Mouse (Mus musculus) lung, postnatal 0 days (tissue): Measurements from ENCODE around the gene Higd1a. TPM values are rescaled to one million over a fixed set of nuclear protein-coding genes. Genes with fewer than 3 reads are reported as not detected.
A peak's percentile ranks its signal among the peaks of the same experiment; 100 is the strongest.

ENCODE experiments used
- ATAC-seq: fragments of 200-750 bp; cut with Nextera tagmentation; 2 replicates; pipeline ENCODE4 v1.8.0; 2017; ENCODE audit warnings: moderate library complexity
- DNase-seq: peaks from one replicate; pipeline ENCODE4 v3.0.0-alpha.2; 2016; ENCODE audit warnings: low spot score
- H3K27ac ChIP-seq: fragments of 300-500 bp; sonication (generic); 2 replicates; pipeline ENCODE4 v1.5.1; 2014; ENCODE audit warnings: antibody characterized with exemption, mild to moderate bottlenecking, low read length, mixed read lengths
- H3K27me3 ChIP-seq: fragments of 300-500 bp; sonication (generic); replicated peaks from 2 replicates; pipeline ENCODE4 v1.6.1; 2014; ENCODE audit warnings: low read length, mixed read lengths; ENCODE audit not compliant: insufficient read depth
- H3K36me3 ChIP-seq: fragments of 300-500 bp; sonication (generic); 2 replicates; pipeline ENCODE4 v1.6.1; 2014; ENCODE audit warnings: low read length, mixed read lengths; ENCODE audit not compliant: insufficient read depth
- H3K4me1 ChIP-seq: fragments of 300-500 bp; sonication (generic); 2 replicates; pipeline ENCODE4 v1.6.1; 2014; ENCODE audit warnings: antibody characterized with exemption, low read depth, low read length, mixed read lengths; ENCODE audit not compliant: insufficient read depth
- H3K4me2 ChIP-seq: fragments of 300-500 bp; sonication (generic); replicated peaks from 2 replicates; pipeline ENCODE4 v1.6.1; 2014; ENCODE audit warnings: low read depth, mild to moderate bottlenecking, low read length, moderate library complexity, mixed read lengths
- H3K4me3 ChIP-seq: fragments of 300-500 bp; sonication (generic); 2 replicates; pipeline ENCODE4 v1.5.1; 2014; ENCODE audit warnings: low read depth, low read length
- H3K9ac ChIP-seq: fragments of 300-500 bp; sonication (generic); replicated peaks from 2 replicates; pipeline ENCODE4 v1.6.1; 2014; ENCODE audit warnings: low read depth, mild to moderate bottlenecking
- H3K9me3 ChIP-seq: fragments of 300-500 bp; sonication (generic); 2 replicates; pipeline ENCODE4 v1.6.1; 2016; ENCODE audit warnings: low read length, mixed read lengths
- CTCF ChIP-seq: IDR thresholded peaks from 2 replicates; pipeline ENCODE4 v1.5.1; 2016; ENCODE audit warnings: antibody characterized with exemption, mild to moderate bottlenecking
- EP300 ChIP-seq: IDR thresholded peaks from 2 replicates; pipeline ENCODE4 v1.6.1; 2016; ENCODE audit warnings: antibody characterized with exemption, mild to moderate bottlenecking, control low read depth
- WGBS: fragments of 180-500 bp; shearing (Covaris S2); extraction: QIAGEN DNeasy Blood & Tissue Kit; methylation state at CpG from one replicate; pipeline ENCODE4 v1.1.7; 2014; 5-methylcytosine and 5-hydroxymethylcytosine counted together
- polyA plus RNA-seq: library from polyadenylated mRNA; unstranded; fragments of >200 nt; fragmentation: Nextera tagmentation; extraction: Ambion mirVana; gene quantifications from 2 replicates; pipeline ENCODE4 v1.2.1, GENCODE M21; 2015

Higd1a gene
- polyA plus RNA-seq, 1 experiment from 2014 or later = 206 TPM

DNA sequence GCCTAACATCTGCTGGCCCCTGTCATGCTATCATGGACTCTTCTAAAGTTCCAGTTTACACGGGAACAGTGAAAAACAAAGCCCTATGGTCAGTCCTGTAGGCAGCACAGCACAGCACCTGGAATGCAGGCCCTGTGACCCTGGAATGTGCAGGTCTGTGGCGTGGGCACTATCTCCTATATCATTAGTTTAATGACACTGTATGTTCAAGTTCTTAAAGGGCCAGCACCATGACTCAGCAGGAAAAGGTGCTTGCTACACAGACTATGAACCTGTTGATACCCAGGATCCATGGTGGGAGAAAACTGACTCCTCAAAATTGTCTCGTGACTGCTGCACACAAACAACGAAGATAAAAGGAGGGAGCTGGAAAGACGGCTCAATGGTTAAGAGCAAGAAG, 10.3 kb downstream of the Higd1a start:
- H3K4me3 ChIP-seq = no peak overlapping the region
- ATAC-seq (no peak), DNase-seq (no peak)
- H3K4me1 ChIP-seq = no peaks in the 10 kb centered on the region
- WGBS = 65% methylated on average over 5 of the region's 5 CpGs
- no peak overlapping the region for H3K9ac ChIP-seq
- H3K9me3 ChIP-seq = no peaks in the 10 kb centered on the region
- TF ChIP-seq CTCF (no peak), EP300 (no peak)
- no peak overlapping the region for H3K4me2 ChIP-seq
- H3K27me3 ChIP-seq = no peaks in the 10 kb centered on the region
- no peak overlapping the region for H3K27ac ChIP-seq
- H3K36me3 ChIP-seq = peaks cover 32% of the 10 kb centered on the region; the same call in 1 of the 2 replicates

- ATAC-seq = no peak
- no peak overlapping the region for H3K27ac ChIP-seq
- DNase-seq = no peak
- TF ChIP-seq EP300 (no peak), CTCF (no peak)
- H3K36me3 ChIP-seq = peaks cover 32% of the 10 kb centered on the region; the same call in 1 of the 2 replicates
- H3K4me3 ChIP-seq = no peak overlapping the region
- 91% methylated on average over 4 of the region's 4 CpGs for WGBS
- no peak overlapping the region for H3K4me2 ChIP-seq
- H3K9me3 ChIP-seq = no peaks in the 10 kb centered on the region
- H3K9ac ChIP-seq = no peak overlapping the region
- H3K27me3 ChIP-seq = no peaks in the 10 kb centered on the region
- H3K4me1 ChIP-seq = no peaks in the 10 kb centered on the region
Measured at GRCm38 (mm10) chr9:121847138-121847537, 11.0 kb downstream of the Higd1a start.

GRCm38 (mm10) chr9:121846526-121847118, 11.5 kb downstream of the Higd1a start:
- Histone ChIP-seq H3K4me1 (no peaks in the 10 kb centered on the region), H3K27me3 (no peaks in the 10 kb centered on the region), H3K36me3 (peaks cover 28% of the 10 kb centered on the region; the same call in 1 of the 2 replicates), H3K4me2 (no peak overlapping the region), H3K9me3 (no peaks in the 10 kb centered on the region), H3K4me3 (no peak overlapping the region), H3K9ac (no peak overlapping the region), H3K27ac (no peak overlapping the region)
- TF ChIP-seq CTCF = peak; percentile 83
- TF ChIP-seq EP300 = no peak
- DNase-seq (peak; percentile 73), ATAC-seq (peak; percentile 56)
- 30% methylated on average over 10 of the region's 10 CpGs for WGBS

DNA sequence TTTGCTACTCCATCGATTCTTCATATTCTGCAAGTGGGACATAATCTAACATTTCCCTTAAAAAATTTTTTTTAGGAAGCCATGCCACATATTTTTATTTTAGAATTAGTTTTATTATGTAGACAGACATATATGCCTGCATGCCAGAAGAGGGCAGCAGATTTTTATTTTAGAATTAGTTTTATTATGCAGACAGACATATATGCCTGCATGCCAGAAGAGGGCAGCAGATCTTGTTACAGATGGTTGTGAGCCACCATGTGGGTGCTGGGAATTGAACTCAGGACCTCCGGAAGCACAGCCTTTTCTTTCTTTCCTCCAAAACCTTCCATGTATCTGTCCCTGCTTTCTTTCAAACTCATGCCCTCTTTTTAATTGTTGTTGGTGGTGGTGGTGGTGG, 15.2 kb downstream of the Higd1a start:
- Histone ChIP-seq H3K9me3 (no peaks in the 10 kb centered on the region), H3K4me3 (no peak overlapping the region), H3K4me1 (no peaks in the 10 kb centered on the region; the same call in none of the 2 replicates), H3K4me2 (no peak overlapping the region), H3K36me3 (no peaks in the 10 kb centered on the region; the same call in 1 of the 2 replicates), H3K27ac (no peak overlapping the region), H3K27me3 (no peaks in the 10 kb centered on the region), H3K9ac (no peak overlapping the region)
- WGBS = 93% methylated on average over 2 of the region's 2 CpGs
- no peak for ATAC-seq
- no peak for DNase-seq
- TF ChIP-seq EP300 (no peak), CTCF (peak; percentile 60)

GRCm38 (mm10) chr9:121839622-121839965, 18.6 kb downstream of the Higd1a start:
- Histone ChIP-seq H3K27ac (no peak overlapping the region), H3K4me2 (peak overlapping the region; percentile 81), H3K4me3 (peak overlapping the region; percentile 43), H3K36me3 (no peaks in the 10 kb centered on the region), H3K9me3 (no peaks in the 10 kb centered on the region), H3K9ac (0 out of 2 replicates have a peak overlapping the region, but pooled peaks have one; percentile 29), H3K27me3 (no peaks in the 10 kb centered on the region), H3K4me1 (no peaks in the 10 kb centered on the region; the same call in none of the 2 replicates)
- peak; percentile 11; the same call in 1 of the 2 replicates for ATAC-seq
- WGBS = 30% methylated on average over 7 of the region's 7 CpGs
- TF ChIP-seq CTCF = no peak
- no peak for DNase-seq

DNA sequence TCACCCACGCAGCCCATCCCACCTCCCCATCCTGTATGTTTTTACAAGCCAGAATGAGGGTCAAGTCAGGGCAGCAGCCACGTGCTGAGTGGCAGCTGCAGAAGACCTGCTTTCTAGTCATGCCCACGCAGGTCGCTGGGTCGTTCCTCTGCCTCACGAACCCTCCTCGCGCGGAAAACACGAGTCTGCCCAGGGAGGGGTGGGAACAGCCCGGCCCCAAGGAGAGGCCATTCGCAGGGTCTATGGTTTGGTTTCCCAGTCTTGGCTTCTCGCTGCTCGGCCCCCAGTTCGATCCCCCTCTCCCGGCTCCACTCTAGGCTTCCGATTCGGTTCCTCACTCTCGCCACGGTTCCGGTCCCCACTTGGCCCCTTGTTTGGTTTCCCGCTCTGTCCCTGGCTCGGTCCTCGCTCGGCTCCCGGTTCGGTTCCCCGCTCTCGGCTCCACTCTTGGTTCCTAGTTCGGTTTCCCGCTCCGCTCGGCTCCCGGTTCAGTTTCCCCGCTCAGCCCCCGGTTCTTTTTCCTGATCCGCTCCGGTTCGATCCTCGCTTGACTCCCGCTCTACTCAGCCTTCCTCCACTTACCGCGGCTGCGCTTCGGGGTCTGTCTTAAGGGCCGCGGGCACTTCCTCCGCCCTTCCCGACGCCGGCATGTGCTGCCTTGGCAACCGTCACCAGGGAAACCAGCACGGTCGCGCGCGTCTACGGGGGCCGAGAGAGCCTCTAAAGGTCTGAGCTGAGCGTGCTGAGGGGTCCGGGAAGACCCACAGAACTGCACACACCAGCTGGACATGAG, 19.1 kb downstream of the Higd1a start, which contains the start of gene Ccdc13:
TSS of gene Ccdc13 (minus strand) at position 633 of the 793 bp plus-strand sequence.
- H3K9me3 ChIP-seq = no peaks in the 10 kb centered on the region
- 0 out of 2 replicates have a peak within 1 kb of the TSS, but pooled peaks have one; percentile 29 for H3K9ac ChIP-seq
- no peak for TF ChIP-seq EP300
- peak within 1 kb of the TSS; percentile 43 for H3K4me3 ChIP-seq
- WGBS = 5% methylated on average over 61 of the region's 61 CpGs
- H3K4me2 ChIP-seq = peak within 1 kb of the TSS; percentile 81
- no peaks in the 10 kb centered on the region for H3K27me3 ChIP-seq
- peak; percentile 85 for ATAC-seq
- peak; percentile 68 for DNase-seq
- H3K36me3 ChIP-seq = no peaks in the 10 kb centered on the region
- no peak within 1 kb of the TSS for H3K27ac ChIP-seq
- H3K4me1 ChIP-seq = no peaks in the 10 kb centered on the region; the same call in none of the 2 replicates
